Mouse (Mus musculus): ENCODE measurements around the gene Oasl2. TPM values are rescaled to one million over a fixed set of nuclear protein-coding genes. Genes with fewer than 3 reads are reported as not detected.

Oasl2 gene
- polyA plus RNA-seq, 1 experiment from 2014 or later = 7.3 TPM

Small RNAs within 50 kb of the gene (microRNA-seq; reads per million reads assigned to microRNA genes)
- 11.1 reads per million, percentile 26 among the genes with 10 or more reads in this experiment for gene Mir6240

Other genes starting within 250 kb of the Oasl2 start
- gene Trpv4, start 238.5 kb upstream of the Oasl2 start, polyA plus RNA-seq (2015; fragmentation: Nextera tagmentation; extraction: Ambion mirVana) = 1.00 and 2.4 TPM in 2 replicates
- 45.9 and 70.4 TPM in 2 replicates for gene Gltp, start 206.0 kb upstream of the Oasl2 start, polyA plus RNA-seq (2015; fragmentation: Nextera tagmentation; extraction: Ambion mirVana)
- gene Tchp, start 189.2 kb upstream of the Oasl2 start, polyA plus RNA-seq (2015; fragmentation: Nextera tagmentation; extraction: Ambion mirVana) = 8.6 TPM in 2 replicates
- 28.3 and 42.0 TPM in 2 replicates for gene Ankrd13a, start 122.3 kb upstream of the Oasl2 start, polyA plus RNA-seq (2015; fragmentation: Nextera tagmentation; extraction: Ambion mirVana)
- 31.0 and 43.2 TPM in 2 replicates for gene Git2, start 121.4 kb upstream of the Oasl2 start, polyA plus RNA-seq (2015; fragmentation: Nextera tagmentation; extraction: Ambion mirVana)
- gene 1500011B03Rik, start 73.5 kb upstream of the Oasl2 start, polyA plus RNA-seq (2015; fragmentation: Nextera tagmentation; extraction: Ambion mirVana) = 39.0 and 52.9 TPM in 2 replicates
- gene 4930519G04Rik, start 43.3 kb upstream of the Oasl2 start, polyA plus RNA-seq (2015; fragmentation: Nextera tagmentation; extraction: Ambion mirVana) = not detected in 2 replicates
- gene Gm9936, start 38.3 kb upstream of the Oasl2 start, polyA plus RNA-seq (2015; fragmentation: Nextera tagmentation; extraction: Ambion mirVana) = not detected in 2 replicates
- 0.63 and 0.91 TPM in 2 replicates for gene Oasl1, start 26.3 kb downstream of the Oasl2 start, polyA plus RNA-seq (2015; fragmentation: Nextera tagmentation; extraction: Ambion mirVana)
- 36.0 and 40.0 TPM in 2 replicates for gene 2210016L21Rik, start 45.2 kb downstream of the Oasl2 start, polyA plus RNA-seq (2015; fragmentation: Nextera tagmentation; extraction: Ambion mirVana)
- gene Hnf1a, start 74.2 kb downstream of the Oasl2 start, polyA plus RNA-seq (2015; fragmentation: Nextera tagmentation; extraction: Ambion mirVana) = 0.15 and 0.39 TPM in 2 replicates
- gene Sppl3, start 114.2 kb downstream of the Oasl2 start, polyA plus RNA-seq (2015; fragmentation: Nextera tagmentation; extraction: Ambion mirVana) = 17.8 and 22.4 TPM in 2 replicates
- 13.5 and 17.4 TPM in 2 replicates for gene Gm10401, start 201.4 kb downstream of the Oasl2 start, polyA plus RNA-seq (2015; fragmentation: Nextera tagmentation; extraction: Ambion mirVana)
- gene Acads, start 222.4 kb downstream of the Oasl2 start, polyA plus RNA-seq (2015; fragmentation: Nextera tagmentation; extraction: Ambion mirVana) = 122 and 123 TPM in 2 replicates
- 18.1 and 21.8 TPM in 2 replicates for gene Unc119b, start 238.0 kb downstream of the Oasl2 start, polyA plus RNA-seq (2015; fragmentation: Nextera tagmentation; extraction: Ambion mirVana)

All from heart, embryonic 15.5 days (tissue).